Mouse (Mus musculus) thymus, adult 2 months (tissue): ENCODE results near the gene Acat3.

ENCODE experiments used
- CTCF ChIP-seq: fragments of 200-500 bp; IDR thresholded peaks from 2 replicates; pipeline ENCODE4 v1.5.1; 2012; ENCODE audit warnings: mild to moderate bottlenecking, control low read depth, low read length, moderate library complexity, borderline replicate concordance; ENCODE audit not compliant: control insufficient read depth, poor library complexity, insufficient read depth; ENCODE audit errors: extremely low read depth
- POLR2A ChIP-seq: fragments of 200-500 bp; IDR thresholded peaks from 2 replicates; pipeline ENCODE4 v1.6.1; 2012; ENCODE audit warnings: mild to moderate bottlenecking, low read length, control low read depth, moderate library complexity; ENCODE audit not compliant: control insufficient read depth, poor library complexity, insufficient read depth; ENCODE audit errors: extremely low read depth

GRCm38 (mm10) chr17:12909361-12910280 lies 30.8 kb downstream of the Acat3 start, which contains the start of gene Pnldc1:
- TF ChIP-seq CTCF (no peak), POLR2A (no peak)
